Mouse (Mus musculus) thymus, adult 2 months (tissue): ENCODE data around the gene Olfr282. TPM values are rescaled to one million over a fixed set of nuclear protein-coding genes. Genes with fewer than 3 reads are reported as not detected.

ENCODE experiments used
- DNase-seq: peaks from one replicate; pipeline ENCODE4 v3.0.0; 2021
- H3K27ac ChIP-seq: fragments of 200-500 bp; 2 replicates; pipeline ENCODE4 v1.5.1; 2012; ENCODE audit warnings: low read length, control low read depth; ENCODE audit not compliant: control insufficient read depth, insufficient read depth
- H3K27me3 ChIP-seq: fragments of 200-500 bp; 2 replicates; pipeline ENCODE4 v1.6.1; 2012; ENCODE audit warnings: mild to moderate bottlenecking, low read length, moderate library complexity, mixed read lengths; ENCODE audit not compliant: control insufficient read depth, insufficient read depth
- H3K36me3 ChIP-seq: fragments of 200-500 bp; 2 replicates; pipeline ENCODE4 v1.6.1; 2012; ENCODE audit warnings: mild to moderate bottlenecking, low read length, moderate library complexity; ENCODE audit not compliant: control insufficient read depth, insufficient read depth
- H3K4me1 ChIP-seq: fragments of 200-500 bp; replicated peaks from 2 replicates; pipeline ENCODE4 v1.6.1; 2012; ENCODE audit warnings: low read length; ENCODE audit not compliant: control insufficient read depth, insufficient read depth
- H3K4me3 ChIP-seq: fragments of 200-500 bp; 2 replicates; pipeline ENCODE4 v1.5.1; 2012; ENCODE audit warnings: mild to moderate bottlenecking, low read length, control low read depth, moderate library complexity; ENCODE audit not compliant: control insufficient read depth, insufficient read depth
- CTCF ChIP-seq: fragments of 200-500 bp; IDR thresholded peaks from 2 replicates; pipeline ENCODE4 v1.5.1; 2012; ENCODE audit warnings: mild to moderate bottlenecking, control low read depth, low read length, moderate library complexity, borderline replicate concordance; ENCODE audit not compliant: control insufficient read depth, poor library complexity, insufficient read depth; ENCODE audit errors: extremely low read depth
- POLR2A ChIP-seq: fragments of 200-500 bp; IDR thresholded peaks from 2 replicates; pipeline ENCODE4 v1.6.1; 2012; ENCODE audit warnings: mild to moderate bottlenecking, low read length, control low read depth, moderate library complexity; ENCODE audit not compliant: control insufficient read depth, poor library complexity, insufficient read depth; ENCODE audit errors: extremely low read depth
- WGBS: fragments of 180-500 bp; shearing (Covaris S2); methylation state at CpG from one replicate; pipeline ENCODE4 v1.1.7; 2018; 5-methylcytosine and 5-hydroxymethylcytosine counted together
- polyA plus RNA-seq: library from polyadenylated mRNA; depleted of rRNA; stranded (reverse); fragments of >200 nt; gene quantifications from 2 replicates; pipeline ENCODE4 v1.2.3, GENCODE M21; 2012

The Olfr282 gene
- polyA plus RNA-seq, 1 experiment: not detected

DNA sequence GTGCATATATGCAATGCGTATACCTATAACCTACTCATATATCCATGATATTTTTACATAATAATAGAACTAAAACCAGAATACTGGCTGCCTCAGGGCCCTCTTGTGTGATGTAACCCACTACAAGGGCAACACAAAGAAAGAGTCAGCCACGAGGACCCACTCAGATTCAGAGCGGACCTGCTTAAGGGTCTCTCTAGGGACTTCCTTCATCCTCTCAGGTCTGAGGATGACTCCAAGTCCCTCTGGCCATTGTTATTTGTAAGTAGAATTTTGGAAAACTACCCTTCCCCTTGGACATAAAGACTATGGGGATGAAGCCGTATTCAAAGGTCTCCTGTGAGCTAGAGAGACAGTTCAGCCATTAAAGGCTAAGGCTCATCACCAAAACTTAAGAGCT lies 38.6 kb downstream of the Olfr282 start, which contains the start of gene OR5BS1P:
OR5BS1P (plus strand) TSS at position 301 of the 400 bp plus-strand sequence.
- no peaks in the 10 kb centered on the region for H3K27me3 ChIP-seq
- no peak within 1 kb of the TSS for H3K4me3 ChIP-seq
- no peak within 1 kb of the TSS for H3K27ac ChIP-seq
- DNase-seq: no peak
- no peaks in the 10 kb centered on the region for H3K4me1 ChIP-seq
- H3K36me3 ChIP-seq: no peaks in the 10 kb centered on the region
- WGBS: 98% methylated on average over 4 of the region's 4 CpGs
- no peak for TF ChIP-seq POLR2A
- no peak for TF ChIP-seq CTCF

DNA sequence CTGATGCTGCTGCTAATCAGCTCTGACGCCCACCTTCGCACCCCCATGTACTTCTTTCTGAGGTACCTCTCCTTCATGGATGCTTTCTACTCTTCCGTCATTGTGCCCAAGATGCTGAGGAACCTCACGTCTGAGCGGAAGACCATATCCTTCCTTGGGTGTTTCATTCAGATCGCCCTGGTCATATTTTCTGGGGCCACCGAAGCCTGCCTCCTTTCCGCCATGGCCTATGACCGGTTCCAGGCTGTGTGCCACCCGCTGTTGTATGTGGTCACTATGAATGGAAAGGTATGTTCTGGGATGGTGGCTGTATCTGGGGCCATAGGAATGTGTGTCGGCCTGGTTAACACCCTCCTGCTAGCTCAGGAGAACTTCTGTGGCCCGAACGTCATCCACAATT lies 40.5 kb downstream of the Olfr282 start:
- Histone ChIP-seq H3K27ac (no peak overlapping the region), H3K4me1 (no peaks in the 10 kb centered on the region; the same call in 1 of the 2 replicates), H3K27me3 (no peaks in the 10 kb centered on the region), H3K4me3 (no peak overlapping the region), H3K36me3 (no peaks in the 10 kb centered on the region)
- 95% methylated on average over 13 of the region's 13 CpGs for WGBS
- no peak for DNase-seq
- no peak for TF ChIP-seq POLR2A
- no peak for TF ChIP-seq CTCF

- Histone ChIP-seq H3K4me1 (peaks cover 2% of the 10 kb centered on the region; the same call in 1 of the 2 replicates), H3K27ac (no peak overlapping the region), H3K4me3 (no peak overlapping the region), H3K27me3 (no peaks in the 10 kb centered on the region), H3K36me3 (no peaks in the 10 kb centered on the region)
- WGBS: 70% methylated on average over 10 of the region's 10 CpGs
- DNase-seq: no peak
- TF ChIP-seq CTCF: no peak
- TF ChIP-seq POLR2A: no peak
Measured at GRCm38 (mm10) chr15:98474958-98475357, 43.9 kb downstream of the Olfr282 start.

DNA sequence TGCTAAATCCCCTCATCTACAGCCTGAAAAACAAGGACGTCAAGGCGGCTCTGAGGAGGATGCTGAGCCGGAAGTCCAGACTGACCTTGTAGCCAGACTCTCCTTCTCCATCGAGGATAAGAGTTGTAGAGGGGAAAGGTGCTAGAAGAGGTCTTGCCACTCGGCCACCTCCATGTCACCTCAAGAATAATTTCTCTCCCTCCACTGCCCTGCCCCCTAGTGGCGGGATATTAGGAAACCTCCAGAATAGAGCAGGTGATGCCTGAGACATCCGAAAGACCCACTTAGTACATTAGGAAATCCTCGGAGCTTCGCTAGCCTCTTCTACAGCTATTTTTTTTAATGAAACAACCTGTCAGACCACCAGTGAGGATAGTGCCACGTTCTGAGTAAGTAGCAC lies 44.4 kb downstream of the Olfr282 start:
- peak; percentile 67 for DNase-seq
- WGBS: 51% methylated on average over 10 of the region's 10 CpGs
- Histone ChIP-seq H3K36me3 (no peaks in the 10 kb centered on the region), H3K27ac (no peak overlapping the region), H3K4me1 (peaks cover 2% of the 10 kb centered on the region; the same call in 1 of the 2 replicates), H3K27me3 (no peaks in the 10 kb centered on the region), H3K4me3 (no peak overlapping the region)
- TF ChIP-seq CTCF (no peak; the same call in 1 of the 2 replicates), POLR2A (no peak)

- H3K27ac ChIP-seq: no peak overlapping the region
- DNase-seq: no peak
- no peak overlapping the region for H3K4me3 ChIP-seq
- no peaks in the 10 kb centered on the region for H3K36me3 ChIP-seq
- H3K4me1 ChIP-seq: peaks cover 2% of the 10 kb centered on the region; the same call in 1 of the 2 replicates
- no peaks in the 10 kb centered on the region for H3K27me3 ChIP-seq
- 72% methylated on average over 5 of the region's 5 CpGs for WGBS
- TF ChIP-seq POLR2A (no peak), CTCF (no peak)
Measured at GRCm38 (mm10) chr15:98476281-98476680, 45.3 kb downstream of the Olfr282 start.

GRCm38 (mm10) chr15:98479568-98480102 lies 48.6 kb downstream of the Olfr282 start:
- H3K36me3 ChIP-seq: no peaks in the 10 kb centered on the region
- H3K4me3 ChIP-seq: no peak overlapping the region
- no peaks in the 10 kb centered on the region for H3K27me3 ChIP-seq
- no peak for TF ChIP-seq POLR2A
- no peak for TF ChIP-seq CTCF
- 63% methylated on average over 7 of the region's 7 CpGs for WGBS
- H3K4me1 ChIP-seq: peaks cover 10% of the 10 kb centered on the region
- no peak for DNase-seq
- no peak overlapping the region for H3K27ac ChIP-seq

GRCm38 (mm10) chr15:98482701-98483100 lies 51.7 kb downstream of the Olfr282 start, which contains the start of gene Lalba:
TSS of gene Lalba (minus strand) at chr15:98482721.
- Histone ChIP-seq H3K4me1 (peaks cover 17% of the 10 kb centered on the region), H3K36me3 (no peaks in the 10 kb centered on the region), H3K27ac (no peak within 1 kb of the TSS), H3K27me3 (no peaks in the 10 kb centered on the region), H3K4me3 (no peak within 1 kb of the TSS)
- TF ChIP-seq CTCF (no peak), POLR2A (no peak)
- no peak for DNase-seq
- 91% methylated on average over 3 of the region's 3 CpGs for WGBS
